Mouse (Mus musculus): Measurements from ENCODE around the gene Nr2c2ap. TPM values are rescaled to one million over a fixed set of nuclear protein-coding genes. Genes with fewer than 3 reads are reported as not detected.
A peak's percentile ranks its signal among the peaks of the same experiment; 100 is the strongest.

The Nr2c2ap gene
- polyA plus RNA-seq, 1 experiment from 2014 or later: 35.4 TPM

DNA sequence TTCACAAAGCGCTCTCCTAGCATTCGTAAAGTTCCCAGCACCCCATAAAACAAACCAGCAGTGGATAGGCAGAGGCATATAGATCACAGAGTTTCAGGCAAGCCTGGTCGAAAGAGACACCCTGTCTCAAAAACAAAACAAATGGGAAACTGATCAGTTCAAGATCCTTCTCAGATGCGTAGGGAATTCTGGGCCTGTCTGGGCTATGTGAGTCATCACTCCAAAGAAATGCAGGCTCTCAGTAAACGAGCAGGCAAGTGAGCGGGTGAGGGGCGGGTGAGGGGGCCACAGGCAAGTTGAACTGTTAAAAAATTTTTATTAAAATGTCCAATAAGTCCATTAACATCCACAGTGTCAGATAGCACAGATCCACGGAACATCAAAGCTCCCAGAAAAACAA lies 38.3 kb upstream of the Nr2c2ap start:
- no peak for DNase-seq (ENCODE audit: low spot score)
- 50% methylated on average over 8 of the region's 8 CpGs for WGBS
- Histone ChIP-seq H3K4me3 (ENCODE audit: low read depth, low read length) (no peak overlapping the region), H3K27ac (ENCODE audit: low read depth, low read length) (no peak overlapping the region), H3K4me2 (no peak overlapping the region), H3K9me3 (ENCODE audit: control insufficient read depth, low read length) (no peaks in the 10 kb centered on the region), H3K4me1 (replicated peaks; ENCODE audit: control insufficient read depth, insufficient read depth, low read length) (no peaks in the 10 kb centered on the region), H3K9ac (ENCODE audit: low read depth, low read length) (no peak overlapping the region), H3K36me3 (ENCODE audit: control insufficient read depth, insufficient read depth, low read length) (no peaks in the 10 kb centered on the region), H3K27me3 (replicated peaks; ENCODE audit: control insufficient read depth, insufficient read depth, low read length) (peaks cover 42% of the 10 kb centered on the region)
- no peak for ATAC-seq (replicated peaks; ENCODE audit: low FRiP score)

DNA sequence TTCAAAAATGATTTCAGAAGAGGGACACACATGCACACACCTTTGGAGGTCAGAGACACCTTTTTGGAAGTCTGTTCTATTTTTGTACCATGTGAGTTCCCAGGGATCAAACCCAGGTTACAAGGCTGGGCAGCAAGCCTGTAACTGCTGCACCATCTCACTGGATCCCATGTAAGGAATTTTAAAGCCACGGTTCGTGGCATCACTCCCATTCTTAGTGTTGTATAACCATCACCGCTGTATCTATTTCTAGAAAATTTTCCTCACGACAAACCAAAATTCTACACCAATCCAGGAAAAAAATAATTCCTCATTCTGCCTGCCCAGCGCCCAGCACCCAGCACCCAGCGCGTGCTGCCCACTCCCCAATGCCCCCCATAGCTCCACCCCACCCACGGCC lies 31.9 kb upstream of the Nr2c2ap start:
- Histone ChIP-seq H3K4me3 (ENCODE audit: low read depth, low read length) (no peak overlapping the region), H3K4me1 (replicated peaks; ENCODE audit: control insufficient read depth, insufficient read depth, low read length) (no peaks in the 10 kb centered on the region), H3K27me3 (replicated peaks; ENCODE audit: control insufficient read depth, insufficient read depth, low read length) (peaks cover 4% of the 10 kb centered on the region; the same call in 1 of the 2 replicates), H3K36me3 (ENCODE audit: control insufficient read depth, insufficient read depth, low read length) (no peaks in the 10 kb centered on the region), H3K27ac (ENCODE audit: low read depth, low read length) (no peak overlapping the region), H3K4me2 (no peak overlapping the region), H3K9ac (ENCODE audit: low read depth, low read length) (no peak overlapping the region), H3K9me3 (ENCODE audit: control insufficient read depth, low read length) (no peaks in the 10 kb centered on the region)
- DNase-seq (ENCODE audit: low spot score) (no peak), ATAC-seq (replicated peaks; ENCODE audit: low FRiP score) (no peak)
- WGBS: 63% methylated on average over 8 of the region's 8 CpGs

DNA sequence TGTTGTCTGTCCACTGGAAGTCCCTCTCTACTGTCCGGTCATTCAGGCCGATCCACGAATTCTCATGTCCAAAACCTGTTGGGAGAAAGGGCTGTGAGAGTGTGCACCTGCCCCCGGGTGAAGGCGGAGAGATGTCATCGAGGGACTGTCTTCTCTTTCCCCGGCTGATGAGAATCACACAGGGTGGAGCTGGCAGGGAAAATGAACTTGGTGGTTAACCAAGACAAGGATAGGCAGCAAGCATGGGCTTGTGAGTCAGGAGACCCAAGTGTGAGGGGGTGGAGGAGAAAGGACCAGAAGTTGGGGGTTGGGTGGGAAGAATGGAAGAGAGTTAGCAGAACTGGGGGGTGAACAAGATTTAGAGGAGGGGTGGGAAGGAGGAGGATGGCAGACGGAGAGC lies 30.9 kb upstream of the Nr2c2ap start:
- Histone ChIP-seq H3K9ac (ENCODE audit: low read depth, low read length) (no peak overlapping the region), H3K36me3 (ENCODE audit: control insufficient read depth, insufficient read depth, low read length) (no peaks in the 10 kb centered on the region), H3K27me3 (replicated peaks; ENCODE audit: control insufficient read depth, insufficient read depth, low read length) (peaks cover 2% of the 10 kb centered on the region; the same call in 1 of the 2 replicates), H3K27ac (ENCODE audit: low read depth, low read length) (no peak overlapping the region), H3K4me2 (no peak overlapping the region), H3K9me3 (ENCODE audit: control insufficient read depth, low read length) (no peaks in the 10 kb centered on the region), H3K4me1 (replicated peaks; ENCODE audit: control insufficient read depth, insufficient read depth, low read length) (no peaks in the 10 kb centered on the region), H3K4me3 (ENCODE audit: low read depth, low read length) (no peak overlapping the region)
- DNase-seq (ENCODE audit: low spot score) (no peak), ATAC-seq (replicated peaks; ENCODE audit: low FRiP score) (no peak)
- 74% methylated on average over 8 of the region's 8 CpGs for WGBS

DNA sequence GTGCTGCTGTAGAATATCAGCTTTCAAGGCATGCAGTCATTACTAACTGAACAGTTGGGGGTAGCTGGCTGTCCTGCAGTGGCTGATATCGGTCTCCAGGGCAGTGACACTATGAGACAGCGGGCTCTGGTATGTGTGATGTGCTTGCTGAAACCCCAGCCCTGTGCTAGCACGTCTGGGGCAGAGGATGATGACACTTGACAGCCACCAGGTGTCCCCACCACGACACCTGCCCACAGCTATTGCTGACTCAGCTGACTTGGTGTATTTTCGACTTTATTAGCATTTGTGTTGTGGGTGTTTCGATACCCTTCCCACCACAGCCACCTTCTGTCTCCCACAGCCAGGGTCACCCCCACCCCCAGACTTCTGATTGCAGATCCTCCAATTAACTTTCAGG lies 26.6 kb upstream of the Nr2c2ap start:
- no peak overlapping the region for H3K27ac ChIP-seq (ENCODE audit: low read depth, low read length)
- 13% methylated on average over 6 of the region's 6 CpGs for WGBS
- no peak overlapping the region for H3K9ac ChIP-seq (ENCODE audit: low read depth, low read length)
- peaks cover 13% of the 10 kb centered on the region for H3K27me3 ChIP-seq (replicated peaks; ENCODE audit: control insufficient read depth, insufficient read depth, low read length)
- no peaks in the 10 kb centered on the region for H3K9me3 ChIP-seq (ENCODE audit: control insufficient read depth, low read length)
- H3K4me1 ChIP-seq (replicated peaks; ENCODE audit: control insufficient read depth, insufficient read depth, low read length): no peaks in the 10 kb centered on the region
- ATAC-seq (replicated peaks; ENCODE audit: low FRiP score) (peak; percentile 53; the same call in 1 of the 2 replicates), DNase-seq (ENCODE audit: low spot score) (no peak)
- H3K4me2 ChIP-seq: no peak overlapping the region
- H3K36me3 ChIP-seq (ENCODE audit: control insufficient read depth, insufficient read depth, low read length): no peaks in the 10 kb centered on the region
- no peak overlapping the region for H3K4me3 ChIP-seq (ENCODE audit: low read depth, low read length)

DNA sequence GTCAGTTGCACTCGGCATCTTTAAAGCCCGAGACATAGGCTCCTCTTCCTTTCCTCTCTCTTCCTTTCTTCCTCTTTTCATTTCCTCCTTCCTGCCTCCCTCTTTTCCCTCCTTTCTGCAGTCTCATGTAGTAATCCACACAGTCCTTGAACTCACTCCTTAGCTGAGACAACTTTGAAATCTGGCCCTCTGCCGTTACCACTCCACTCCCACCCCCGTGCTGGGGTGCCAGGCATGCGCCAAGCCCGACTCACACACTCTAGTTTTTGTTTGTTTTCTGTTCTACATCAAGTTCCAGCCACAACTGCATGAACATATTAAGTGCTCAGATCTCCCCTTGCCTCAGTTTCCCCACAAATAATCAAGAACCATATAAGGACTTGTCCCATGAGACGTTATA lies 26.2 kb upstream of the Nr2c2ap start:
- no peak for DNase-seq (ENCODE audit: low spot score)
- no peaks in the 10 kb centered on the region for H3K4me1 ChIP-seq (replicated peaks; ENCODE audit: control insufficient read depth, insufficient read depth, low read length)
- peaks cover 17% of the 10 kb centered on the region for H3K27me3 ChIP-seq (replicated peaks; ENCODE audit: control insufficient read depth, insufficient read depth, low read length)
- WGBS: 69% methylated on average over 7 of the region's 7 CpGs
- H3K27ac ChIP-seq (ENCODE audit: low read depth, low read length): no peak overlapping the region
- no peak overlapping the region for H3K4me2 ChIP-seq
- no peaks in the 10 kb centered on the region for H3K36me3 ChIP-seq (ENCODE audit: control insufficient read depth, insufficient read depth, low read length)
- ATAC-seq (replicated peaks; ENCODE audit: low FRiP score): no peak
- no peak overlapping the region for H3K9ac ChIP-seq (ENCODE audit: low read depth, low read length)
- H3K4me3 ChIP-seq (ENCODE audit: low read depth, low read length): no peak overlapping the region
- no peaks in the 10 kb centered on the region for H3K9me3 ChIP-seq (ENCODE audit: control insufficient read depth, low read length)

DNA sequence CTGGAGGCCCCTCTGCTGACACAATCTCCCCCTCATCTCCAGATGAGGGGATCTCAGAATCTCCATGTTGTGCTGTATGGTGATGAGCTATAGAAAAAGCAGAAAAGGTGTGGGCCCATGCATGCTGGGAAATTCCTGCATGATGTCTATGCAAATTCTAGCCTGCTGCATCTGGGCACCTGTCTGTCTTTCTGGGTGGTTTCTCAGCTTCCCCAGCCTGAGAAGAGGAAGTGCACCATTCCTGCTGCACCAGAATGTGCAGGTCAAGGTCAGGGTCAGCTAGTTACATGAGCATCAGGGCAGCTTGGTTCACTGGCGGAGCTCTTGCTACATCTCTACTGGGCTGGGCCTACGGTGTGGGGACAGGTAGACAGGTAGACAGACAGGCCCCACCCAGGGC lies 20.7 kb upstream of the Nr2c2ap start:
- Histone ChIP-seq H3K4me3 (ENCODE audit: low read depth, low read length) (no peak overlapping the region), H3K4me1 (replicated peaks; ENCODE audit: control insufficient read depth, insufficient read depth, low read length) (no peaks in the 10 kb centered on the region), H3K36me3 (ENCODE audit: control insufficient read depth, insufficient read depth, low read length) (no peaks in the 10 kb centered on the region), H3K9me3 (ENCODE audit: control insufficient read depth, low read length) (no peaks in the 10 kb centered on the region), H3K4me2 (no peak overlapping the region), H3K27me3 (replicated peaks; ENCODE audit: control insufficient read depth, insufficient read depth, low read length) (peaks cover 72% of the 10 kb centered on the region), H3K27ac (ENCODE audit: low read depth, low read length) (no peak overlapping the region), H3K9ac (ENCODE audit: low read depth, low read length) (no peak overlapping the region)
- ATAC-seq (replicated peaks; ENCODE audit: low FRiP score): no peak
- DNase-seq (ENCODE audit: low spot score): no peak
- 76% methylated on average over 2 of the region's 2 CpGs for WGBS

DNA sequence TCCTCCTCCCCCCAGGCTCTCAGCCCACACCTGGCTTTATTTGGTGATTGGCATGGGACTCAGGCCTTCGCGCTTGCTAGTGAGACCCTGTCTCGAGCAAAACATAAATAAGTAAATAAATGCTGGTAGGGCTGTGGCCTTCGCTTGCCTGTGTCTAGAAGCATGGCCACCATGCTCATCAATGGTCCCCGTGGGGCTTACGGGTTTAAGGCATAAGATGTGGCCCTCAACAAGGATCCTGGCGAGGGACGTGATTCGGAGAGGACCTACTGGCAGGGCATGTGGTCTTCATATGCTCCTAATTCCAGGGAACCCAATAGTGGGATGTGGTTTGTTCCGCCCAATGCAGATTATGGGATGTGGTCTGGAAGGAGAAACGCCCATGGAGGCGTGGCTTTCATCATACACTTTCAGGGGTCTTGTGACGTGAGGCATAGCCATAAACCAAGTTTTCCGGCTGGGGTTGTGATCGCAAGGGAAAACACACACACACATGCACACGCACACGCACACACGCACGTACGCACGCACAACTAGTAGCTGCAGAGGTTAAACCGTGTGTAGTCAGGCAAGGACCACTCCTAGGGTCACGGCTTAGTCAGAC lies 19.8 kb upstream of the Nr2c2ap start:
- DNase-seq (ENCODE audit: low spot score) (no peak), ATAC-seq (replicated peaks; ENCODE audit: low FRiP score) (no peak)
- H3K9ac ChIP-seq (ENCODE audit: low read depth, low read length): no peak overlapping the region
- H3K27ac ChIP-seq (ENCODE audit: low read depth, low read length): no peak overlapping the region
- WGBS: 46% methylated on average over 23 of the region's 23 CpGs
- peaks cover 78% of the 10 kb centered on the region for H3K27me3 ChIP-seq (replicated peaks; ENCODE audit: control insufficient read depth, insufficient read depth, low read length)
- H3K4me2 ChIP-seq: no peak overlapping the region
- H3K36me3 ChIP-seq (ENCODE audit: control insufficient read depth, insufficient read depth, low read length): no peaks in the 10 kb centered on the region
- H3K4me1 ChIP-seq (replicated peaks; ENCODE audit: control insufficient read depth, insufficient read depth, low read length): no peaks in the 10 kb centered on the region
- no peak overlapping the region for H3K4me3 ChIP-seq (ENCODE audit: low read depth, low read length)
- H3K9me3 ChIP-seq (ENCODE audit: control insufficient read depth, low read length): no peaks in the 10 kb centered on the region

DNA sequence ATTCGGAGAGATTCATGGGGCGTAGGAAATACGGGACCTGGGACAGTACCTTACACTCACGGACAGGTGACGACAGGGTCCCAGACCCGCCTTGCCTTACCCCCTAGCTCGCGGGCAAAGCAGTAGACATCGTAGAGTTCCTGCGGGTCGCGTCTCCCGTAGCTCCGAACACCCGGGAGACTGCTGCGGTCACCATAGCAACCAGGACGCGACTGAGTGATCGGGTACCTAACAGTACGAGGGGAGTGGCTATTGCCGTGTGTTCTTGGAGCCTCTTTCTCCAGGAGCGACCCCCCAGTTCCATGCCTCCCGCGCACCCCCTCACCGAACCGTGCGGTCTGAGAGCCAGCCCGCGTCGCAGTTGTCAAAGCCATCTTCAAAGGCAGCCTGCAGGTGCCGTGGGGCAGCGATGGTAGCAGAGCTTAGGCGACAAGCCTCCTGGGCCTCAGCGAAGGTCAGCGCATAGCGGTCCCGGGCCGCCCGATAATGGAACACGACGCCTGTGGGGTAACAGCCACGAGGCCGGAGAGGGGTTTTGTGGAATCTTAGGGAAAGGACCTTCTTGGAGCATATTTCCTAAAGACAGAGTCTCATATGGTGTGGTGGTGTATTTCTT lies 18.6 kb upstream of the Nr2c2ap start:
- no peaks in the 10 kb centered on the region for H3K9me3 ChIP-seq (ENCODE audit: control insufficient read depth, low read length)

DNA sequence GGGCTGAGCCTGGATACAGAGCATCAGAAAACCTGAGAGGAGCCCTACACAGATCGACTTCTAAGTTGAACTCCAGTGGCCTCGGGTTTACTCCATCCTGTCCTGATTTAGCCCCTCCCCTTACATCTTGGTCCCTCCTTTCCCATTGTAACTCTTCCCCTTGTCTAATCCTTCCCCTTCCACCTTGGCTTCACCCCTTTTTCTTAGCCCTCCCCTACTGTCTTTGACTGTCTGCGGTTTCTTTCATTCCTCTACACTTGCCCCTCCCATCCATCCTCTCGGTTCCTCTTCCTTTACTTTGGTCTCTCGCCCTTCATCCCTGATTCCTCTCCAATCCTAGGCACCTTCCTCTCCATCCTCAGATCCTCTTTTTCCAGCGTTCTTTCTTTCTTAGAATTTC lies 16.6 kb upstream of the Nr2c2ap start:
- no peaks in the 10 kb centered on the region for H3K4me1 ChIP-seq (replicated peaks; ENCODE audit: control insufficient read depth, insufficient read depth, low read length)
- WGBS: 25% methylated on average over 6 of the region's 6 CpGs
- no peaks in the 10 kb centered on the region for H3K36me3 ChIP-seq (ENCODE audit: control insufficient read depth, insufficient read depth, low read length)
- no peak overlapping the region for H3K4me3 ChIP-seq (ENCODE audit: low read depth, low read length)
- peaks cover 99% of the 10 kb centered on the region for H3K27me3 ChIP-seq (replicated peaks; ENCODE audit: control insufficient read depth, insufficient read depth, low read length)
- H3K27ac ChIP-seq (ENCODE audit: low read depth, low read length): no peak overlapping the region
- no peaks in the 10 kb centered on the region for H3K9me3 ChIP-seq (ENCODE audit: control insufficient read depth, low read length)
- no peak overlapping the region for H3K4me2 ChIP-seq
- H3K9ac ChIP-seq (ENCODE audit: low read depth, low read length): no peak overlapping the region
- DNase-seq (ENCODE audit: low spot score) (no peak), ATAC-seq (replicated peaks; ENCODE audit: low FRiP score) (no peak)

More for the DNA sequence above, 18.6 kb upstream of the Nr2c2ap start:
- Histone ChIP-seq H3K9ac (ENCODE audit: low read depth, low read length) (no peak overlapping the region), H3K4me3 (ENCODE audit: low read depth, low read length) (no peak overlapping the region), H3K4me1 (replicated peaks; ENCODE audit: control insufficient read depth, insufficient read depth, low read length) (no peaks in the 10 kb centered on the region), H3K27me3 (replicated peaks; ENCODE audit: control insufficient read depth, insufficient read depth, low read length) (peaks cover 88% of the 10 kb centered on the region), H3K4me2 (no peak overlapping the region), H3K36me3 (ENCODE audit: control insufficient read depth, insufficient read depth, low read length) (no peaks in the 10 kb centered on the region), H3K27ac (ENCODE audit: low read depth, low read length) (no peak overlapping the region)
- ATAC-seq (replicated peaks; ENCODE audit: low FRiP score) (no peak), DNase-seq (ENCODE audit: low spot score) (no peak)
- 11% methylated on average over 43 of the region's 43 CpGs for WGBS

Measured in liver, embryonic 11.5 days (tissue).